Mouse (Mus musculus): Measurements from ENCODE around the gene Bbs9. TPM values are rescaled to one million over a fixed set of nuclear protein-coding genes. Genes with fewer than 3 reads are reported as not detected.

Bbs9 gene
- total RNA-seq, 2 experiments from 2014 or later = 24.6 to 28.3 TPM

GRCm38 (mm10) chr9:22677132-22677829 lies 201.8 kb downstream of the Bbs9 start:
- no peak for DNase-seq (ENCODE audit: low spot score in 2 of 2)
- intact Hi-C loops (cut with DNase I) = no loop called here

GRCm38 (mm10) chr9:22677997-22678396 lies 202.5 kb downstream of the Bbs9 start:
- no peak for DNase-seq (ENCODE audit: low spot score in 2 of 2)
- intact Hi-C loops (cut with DNase I) = no loop called here

- intact Hi-C loops (cut with DNase I) = no loop called here
- no peak for DNase-seq (ENCODE audit: low spot score in 2 of 2)
Measured at GRCm38 (mm10) chr9:22678496-22678895, 203.0 kb downstream of the Bbs9 start.

GRCm38 (mm10) chr9:22679485-22679884 lies 204.0 kb downstream of the Bbs9 start:
- no peak for DNase-seq (ENCODE audit: low spot score in 2 of 2)
- intact Hi-C loops (cut with DNase I) = no loop called here

- intact Hi-C loops (cut with DNase I) = no loop called here
- no peak for DNase-seq (ENCODE audit: low spot score in 2 of 2)
Measured at GRCm38 (mm10) chr9:22680031-22680430, 204.5 kb downstream of the Bbs9 start.

GRCm38 (mm10) chr9:22680484-22680883 lies 205.0 kb downstream of the Bbs9 start:
- intact Hi-C loops (cut with DNase I) = no loop called here
- DNase-seq (ENCODE audit: low spot score in 2 of 2) = no peak

GRCm38 (mm10) chr9:22683786-22684185 lies 208.3 kb downstream of the Bbs9 start:
- DNase-seq (ENCODE audit: low spot score in 2 of 2) = no peak
- intact Hi-C loops (cut with DNase I) = no loop called here

- intact Hi-C loops (cut with DNase I) = no loop called here
- DNase-seq (ENCODE audit: low spot score in 2 of 2) = no peak
Measured at GRCm38 (mm10) chr9:22686765-22687472, 211.4 kb downstream of the Bbs9 start.

GRCm38 (mm10) chr9:22690234-22690633 lies 214.7 kb downstream of the Bbs9 start:
- intact Hi-C loops (cut with DNase I) = no loop called here
- DNase-seq (ENCODE audit: low spot score in 2 of 2) = no peak

- no peak for DNase-seq (ENCODE audit: low spot score in 2 of 2)
Measured at GRCm38 (mm10) chr9:22695392-22695791, 219.9 kb downstream of the Bbs9 start.

GRCm38 (mm10) chr9:22696809-22697374 lies 221.4 kb downstream of the Bbs9 start:
- no peak for DNase-seq (ENCODE audit: low spot score in 2 of 2)
- intact Hi-C loops (cut with DNase I) = no loop called here

More at GRCm38 (mm10) chr9:22695392-22695791, 219.9 kb downstream of the Bbs9 start:
- intact Hi-C loops (cut with DNase I) = no loop called here

- no peak for DNase-seq (ENCODE audit: low spot score in 2 of 2)
- intact Hi-C loops (cut with DNase I) = no loop called here
Measured at GRCm38 (mm10) chr9:22697811-22698210, 222.3 kb downstream of the Bbs9 start.

GRCm38 (mm10) chr9:22698501-22698900 lies 223.0 kb downstream of the Bbs9 start:
- no peak for DNase-seq (ENCODE audit: low spot score in 2 of 2)
- intact Hi-C loops (cut with DNase I) = no loop called here

GRCm38 (mm10) chr9:22702065-22702611 lies 226.6 kb downstream of the Bbs9 start:
- intact Hi-C loops (cut with DNase I) = no loop called here
- no peak for DNase-seq (ENCODE audit: low spot score in 2 of 2)

GRCm38 (mm10) chr9:22702812-22703367 lies 227.4 kb downstream of the Bbs9 start:
- intact Hi-C loops (cut with DNase I) = no loop called here
- DNase-seq (ENCODE audit: low spot score in 2 of 2) = no peak

GRCm38 (mm10) chr9:22703541-22703940 lies 228.0 kb downstream of the Bbs9 start:
- DNase-seq (ENCODE audit: low spot score in 2 of 2) = no peak
- intact Hi-C loops (cut with DNase I) = no loop called here

GRCm38 (mm10) chr9:22707166-22707913 lies 231.8 kb downstream of the Bbs9 start:
- DNase-seq (ENCODE audit: low spot score in 2 of 2) = no peak
- intact Hi-C loops (cut with DNase I) = no loop called here

GRCm38 (mm10) chr9:22708970-22709726 lies 233.6 kb downstream of the Bbs9 start:
- peak; percentile 18 to 59 for DNase-seq (ENCODE audit: low spot score in 2 of 2)
- intact Hi-C loops (cut with DNase I) = no loop called here

GRCm38 (mm10) chr9:22710032-22710431 lies 234.5 kb downstream of the Bbs9 start:
- peak; percentile 27 to 37 for DNase-seq (ENCODE audit: low spot score in 2 of 2)
- intact Hi-C loops (cut with DNase I) = loop anchor here (10.0 kb wide), 3 partner anchors 305 to 545 kb away; no protein-coding TSS in a partner anchor
